Mouse (Mus musculus): Measurements from ENCODE around the gene Cacnb2. TPM values are rescaled to one million over a fixed set of nuclear protein-coding genes. Genes with fewer than 3 reads are reported as not detected.

Gene Cacnb2
- under 1 TPM in 2 of 3 experiments, not detected in 1; 0.36 to 0.41 TPM for polyA plus RNA-seq (2017; shearing (Covaris generic))

DNA sequence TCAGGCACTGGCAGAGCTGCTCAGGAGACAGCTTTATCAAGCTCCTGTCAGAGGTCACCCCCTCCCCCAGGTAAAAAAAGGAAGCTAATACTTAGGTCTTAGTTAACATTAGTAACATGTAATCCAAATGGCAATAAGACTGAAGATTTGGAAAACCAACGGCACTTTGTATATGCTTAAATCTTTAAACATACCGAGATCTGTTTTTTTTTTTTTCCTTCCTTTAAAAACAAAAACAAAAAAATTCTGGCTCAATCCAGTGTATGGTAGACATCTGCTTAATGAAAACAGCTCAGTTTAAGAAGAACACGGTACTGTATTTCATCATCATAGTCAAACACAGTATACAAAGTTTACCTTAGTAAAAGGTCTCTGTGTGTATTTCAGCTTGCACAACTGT lies at the start of gene Cacnb2:
Gene Cacnb2, plus strand, starts transcription at position 301 of the 400 bp plus-strand sequence.
- ATAC-seq: no peak

DNA sequence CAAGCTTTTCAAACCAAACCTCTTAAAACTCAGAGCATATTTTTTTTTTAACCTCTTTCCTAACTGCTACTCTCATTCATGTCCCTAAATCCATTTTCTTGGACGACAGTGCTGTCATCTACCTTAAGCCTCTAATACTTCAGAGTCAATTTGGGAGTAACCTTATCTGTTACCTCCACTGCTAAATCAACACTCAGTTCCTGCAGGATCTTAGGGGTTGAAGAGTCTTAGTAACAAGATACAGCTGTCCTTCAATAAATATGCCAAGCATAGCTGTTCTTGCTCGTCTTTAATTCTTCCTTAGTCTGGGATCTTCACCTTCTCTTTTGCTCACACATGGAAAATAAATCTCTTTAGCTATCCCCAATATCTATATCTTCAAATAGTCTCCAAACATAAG lies 34.9 kb upstream of the Cacnb2 start:
- no peak for ATAC-seq

DNA sequence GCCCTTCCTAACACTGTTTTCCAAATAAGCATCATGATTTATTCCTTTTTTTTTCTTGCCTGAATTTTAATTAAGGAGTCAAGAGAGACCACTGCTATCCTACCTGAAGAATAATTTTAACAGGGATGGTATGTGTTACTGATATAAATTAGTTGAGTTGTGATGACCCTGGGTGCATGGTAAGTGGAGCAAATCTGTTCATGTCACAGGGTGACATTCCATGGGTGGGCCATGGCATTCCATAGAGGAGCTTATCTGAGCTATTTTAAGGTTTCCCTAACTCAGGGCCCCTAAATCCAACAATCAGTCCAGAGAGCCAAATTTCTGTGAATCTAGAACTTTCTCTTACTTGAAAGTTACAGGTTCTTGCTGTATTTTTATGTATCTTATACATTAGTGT lies 31.6 kb upstream of the Cacnb2 start:
- no peak for ATAC-seq

GRCm38 (mm10) chr2:14589541-14589940 lies 13.3 kb upstream of the Cacnb2 start:
- ATAC-seq: no peak

DNA sequence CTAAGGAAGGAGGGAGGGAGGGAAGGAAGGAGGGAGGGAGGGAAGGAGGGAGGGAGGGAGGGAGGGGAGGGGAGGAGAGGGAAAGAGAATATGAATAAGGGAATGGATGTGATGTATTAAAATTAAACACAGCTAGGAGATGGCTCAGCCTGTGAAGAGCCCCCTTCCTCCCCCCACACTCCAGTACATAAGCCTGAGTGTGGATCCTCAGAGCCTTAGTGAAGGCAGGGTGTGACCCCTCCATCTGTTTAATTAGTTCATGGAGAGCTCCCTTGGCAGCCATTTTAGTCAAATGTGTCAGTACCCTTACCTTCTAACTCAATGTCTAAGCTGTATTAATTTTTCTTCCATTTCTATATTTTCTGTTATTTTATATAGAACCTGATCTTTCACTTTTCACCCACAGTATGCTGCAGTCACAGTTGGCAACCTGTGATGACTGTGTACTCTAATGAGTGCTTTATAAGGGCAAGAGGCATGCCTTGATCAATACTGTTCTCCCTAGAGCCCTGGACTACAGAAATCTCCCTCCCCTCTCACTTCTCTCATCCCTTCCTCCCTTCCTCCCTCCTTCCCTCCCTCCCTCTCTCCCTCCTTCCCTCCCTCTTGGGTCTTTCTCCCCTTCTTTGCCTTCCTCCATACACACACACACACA lies 4.9 kb upstream of the Cacnb2 start:
- no peak for ATAC-seq

- ATAC-seq: no peak
These were observed 1.2 kb downstream of the Cacnb2 start for GRCm38 (mm10) chr2:14603784-14604781.

GRCm38 (mm10) chr2:14604791-14605190 lies 1.9 kb downstream of the Cacnb2 start:
- no peak for ATAC-seq

DNA sequence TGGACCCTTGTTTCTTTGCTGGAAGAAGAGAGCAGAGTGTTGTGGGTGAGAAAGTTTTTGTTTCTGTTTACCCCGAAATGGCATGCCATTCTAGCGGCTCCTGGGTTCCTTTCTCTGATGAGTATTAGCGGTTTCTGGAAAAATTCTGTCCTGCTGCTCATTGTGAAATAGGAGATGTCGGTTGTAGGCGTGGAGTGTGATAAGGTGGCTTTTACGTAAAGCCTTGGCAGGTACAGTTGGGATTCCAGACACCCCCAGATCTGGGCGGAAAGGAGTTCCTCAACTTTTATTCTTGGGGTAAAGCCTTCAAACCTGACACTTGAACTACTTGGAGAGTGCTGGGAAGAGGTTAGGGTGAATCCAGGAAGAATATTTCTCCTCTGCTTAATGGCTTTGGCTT lies 2.3 kb downstream of the Cacnb2 start:
- ATAC-seq: no peak

GRCm38 (mm10) chr2:14608606-14609005 lies 5.7 kb downstream of the Cacnb2 start:
- no peak for ATAC-seq

DNA sequence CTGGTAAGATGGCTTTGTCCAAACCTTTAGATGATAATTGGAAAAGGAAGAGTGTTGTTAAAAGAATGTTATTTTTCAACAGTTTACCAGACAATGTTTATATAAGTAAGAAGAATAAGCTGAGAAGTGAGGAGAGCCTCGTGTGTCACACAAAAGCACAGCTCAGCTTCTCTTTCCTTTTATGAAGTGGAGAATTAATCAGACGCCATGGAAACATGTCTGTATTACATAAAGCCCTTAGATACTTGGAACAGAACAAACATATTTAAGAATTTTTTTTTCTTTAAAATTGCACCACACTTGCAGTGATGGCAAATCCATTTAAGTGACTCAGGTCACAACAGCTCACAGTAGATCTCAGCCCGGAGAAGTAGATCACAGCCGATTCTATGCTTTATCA lies 9.8 kb downstream of the Cacnb2 start:
- ATAC-seq: no peak

- no peak for ATAC-seq
These were observed 13.5 kb downstream of the Cacnb2 start for GRCm38 (mm10) chr2:14616361-14616760.

GRCm38 (mm10) chr2:14620120-14620853 lies 17.4 kb downstream of the Cacnb2 start:
- ATAC-seq: no peak

GRCm38 (mm10) chr2:14620891-14621290 lies 18.0 kb downstream of the Cacnb2 start:
- ATAC-seq: no peak

GRCm38 (mm10) chr2:14623820-14624219 lies 20.9 kb downstream of the Cacnb2 start:
- no peak for ATAC-seq

GRCm38 (mm10) chr2:14629814-14630492 lies 27.1 kb downstream of the Cacnb2 start:
- no peak for ATAC-seq

DNA sequence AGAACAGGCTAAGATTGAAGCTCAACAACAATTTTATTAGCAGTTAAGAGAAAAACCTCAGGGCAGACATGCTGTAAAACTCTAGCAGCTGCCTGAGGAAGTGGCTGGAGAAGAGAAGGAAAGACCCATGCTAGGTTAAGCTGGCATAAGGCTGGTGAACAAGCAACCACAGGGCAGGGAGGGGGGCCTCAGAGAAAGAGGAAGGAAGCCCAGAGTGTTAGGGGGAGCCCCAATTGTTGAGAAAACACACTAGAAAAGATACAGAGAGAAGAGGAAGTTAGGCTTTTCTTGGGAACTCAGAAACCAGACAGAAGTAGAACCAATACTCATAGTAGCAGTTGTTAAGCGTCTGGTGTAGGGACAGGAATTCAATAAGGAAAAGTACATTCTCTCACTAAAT lies 28.7 kb downstream of the Cacnb2 start:
- peak; percentile 95 for ATAC-seq

DNA sequence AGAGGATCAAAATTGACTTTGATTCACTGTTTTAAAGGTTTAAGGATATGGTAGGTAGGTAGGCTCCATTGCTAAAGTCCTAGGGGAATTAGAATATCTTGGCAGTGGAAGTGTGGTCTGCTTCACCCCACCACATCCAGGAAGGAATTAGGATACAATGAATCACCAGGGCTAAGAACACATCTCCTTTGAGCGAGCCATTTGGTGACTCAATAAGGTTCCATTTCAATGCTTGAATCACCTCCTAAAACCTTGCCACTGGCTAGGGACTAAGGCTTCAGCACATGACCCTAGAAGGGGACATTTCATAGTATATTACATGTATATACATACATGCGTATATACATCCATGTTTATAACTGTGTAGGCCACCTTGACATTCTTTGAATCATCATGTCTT lies 30.3 kb downstream of the Cacnb2 start:
- ATAC-seq: no peak

DNA sequence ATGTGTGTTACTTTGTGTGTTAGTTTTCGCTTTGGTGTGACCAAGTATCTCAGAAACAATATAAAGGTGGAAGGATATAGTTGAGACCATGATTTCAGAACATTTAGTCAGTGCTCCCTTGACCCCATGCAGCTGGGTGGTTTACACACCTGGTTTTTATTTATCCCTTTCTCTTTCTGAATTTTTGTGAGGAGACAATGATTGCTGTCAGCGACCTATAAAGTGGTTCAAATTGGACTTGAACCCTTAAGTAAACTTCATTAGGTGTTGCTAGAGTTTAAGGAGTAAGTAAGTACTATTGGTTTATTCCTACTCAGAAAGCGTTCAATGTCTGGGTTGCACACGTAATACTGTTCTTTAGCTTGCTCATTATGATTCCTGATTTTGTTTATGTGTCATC lies 36.4 kb downstream of the Cacnb2 start:
- ATAC-seq: no peak

- ATAC-seq: no peak
These were observed 37.0 kb downstream of the Cacnb2 start for GRCm38 (mm10) chr2:14639877-14640276.

DNA sequence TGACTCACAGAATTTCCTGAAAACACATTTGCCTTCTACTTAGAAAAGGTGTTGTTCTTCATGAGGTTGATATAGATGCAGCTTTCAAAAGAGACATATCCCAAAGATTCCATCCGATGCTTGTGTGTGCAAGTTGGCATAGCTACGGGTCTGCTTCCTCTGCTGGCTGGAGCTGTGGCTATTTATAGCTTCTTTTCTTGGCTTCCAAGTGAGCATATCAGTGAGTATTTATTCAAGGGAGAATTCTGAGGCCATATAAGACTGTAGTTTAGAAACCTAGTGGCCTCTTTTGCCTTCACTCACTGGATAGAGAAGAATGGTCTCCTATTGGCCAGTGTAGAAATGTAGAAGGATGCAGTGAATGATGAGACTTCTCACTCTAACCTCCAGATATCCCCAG lies 38.2 kb downstream of the Cacnb2 start:
- ATAC-seq: no peak

DNA sequence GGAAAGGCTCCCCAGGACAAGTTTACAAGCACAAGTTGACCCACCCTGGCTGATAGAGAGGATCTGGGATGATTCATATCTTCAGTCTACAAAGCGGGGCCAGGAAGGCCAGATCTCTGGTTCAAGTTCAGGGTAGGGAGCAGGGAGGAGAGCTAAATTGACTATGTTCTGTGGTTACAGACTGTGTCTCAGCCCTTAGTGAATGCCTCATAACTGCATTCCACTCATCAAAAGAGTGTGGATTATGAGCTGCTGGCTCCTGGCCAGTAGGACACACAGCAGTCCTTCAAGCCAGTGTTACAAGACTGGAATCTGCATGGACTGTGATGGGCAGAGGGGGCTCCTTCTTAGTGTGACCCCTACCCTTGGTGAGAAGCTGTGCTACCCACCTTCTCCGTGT lies 48.4 kb downstream of the Cacnb2 start:
- no peak for ATAC-seq

DNA sequence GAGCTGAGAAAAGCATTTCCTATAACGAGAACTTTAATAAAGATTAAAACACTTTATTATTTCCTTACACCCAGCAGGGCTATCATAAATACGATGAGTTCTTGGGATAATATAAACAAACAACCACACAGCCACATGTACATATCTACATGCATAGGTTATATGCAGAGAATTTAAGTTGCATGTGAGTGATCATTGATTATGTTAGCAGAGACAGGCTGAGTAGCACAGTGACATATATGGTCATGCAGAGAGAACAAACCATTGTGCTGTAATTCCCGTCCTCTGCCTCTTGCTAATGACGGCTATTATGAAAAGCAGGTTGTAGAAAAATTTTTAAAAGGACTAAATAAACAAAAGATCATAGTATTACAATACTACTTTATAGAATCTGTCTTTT lies 53.8 kb downstream of the Cacnb2 start:
- ATAC-seq: no peak

Measured in inflammation-experienced regulatory T-cells, adult 6 months (primary cell).